Mouse (Mus musculus): Measurements from ENCODE around the gene C1ql2. TPM values are rescaled to one million over a fixed set of nuclear protein-coding genes. Genes with fewer than 3 reads are reported as not detected.

C1ql2 gene
- polyA plus RNA-seq (2017; shearing (Covaris generic)) = under 1 TPM in 1 of 2 experiments, not detected in 1; 0.23 TPM

GRCm38 (mm10) chr1:120340419-120341171, at the start of gene C1ql2:
Gene C1ql2, plus strand, starts transcription at chr1:120340582.

Other genes with a start within 250 kb of the C1ql2 start
- 100 to 1,000 TPM; 120 to 164 TPM for gene Dbi, start 219.5 kb upstream of the C1ql2 start, polyA plus RNA-seq (2017; shearing (Covaris generic))
- 10 to 100 TPM; 22.8 to 24.5 TPM for gene 3110009E18Rik, start 219.4 kb upstream of the C1ql2 start, polyA plus RNA-seq (2017; shearing (Covaris generic))
- under 1 TPM; 0.52 to 0.99 TPM for gene Steap3, start 67.9 kb upstream of the C1ql2 start, polyA plus RNA-seq (2017; shearing (Covaris generic))
- under 1 TPM in 1 of 2 experiments, not detected in 1; 0.24 TPM for gene Marco, start 164.4 kb downstream of the C1ql2 start, polyA plus RNA-seq (2017; shearing (Covaris generic))

Data from inflammation-experienced regulatory T-cells (primary cell).